Mouse (Mus musculus): ENCODE measurements at regions not wholly inside any gene's neighbourhood (a gene's known extent, or its start where the extent isn't known, plus 50 kb on each side); places are given as distances from the start of the nearest gene placed in this dataset.
A peak's percentile ranks its signal among the peaks of the same experiment; 100 is the strongest.

DNA sequence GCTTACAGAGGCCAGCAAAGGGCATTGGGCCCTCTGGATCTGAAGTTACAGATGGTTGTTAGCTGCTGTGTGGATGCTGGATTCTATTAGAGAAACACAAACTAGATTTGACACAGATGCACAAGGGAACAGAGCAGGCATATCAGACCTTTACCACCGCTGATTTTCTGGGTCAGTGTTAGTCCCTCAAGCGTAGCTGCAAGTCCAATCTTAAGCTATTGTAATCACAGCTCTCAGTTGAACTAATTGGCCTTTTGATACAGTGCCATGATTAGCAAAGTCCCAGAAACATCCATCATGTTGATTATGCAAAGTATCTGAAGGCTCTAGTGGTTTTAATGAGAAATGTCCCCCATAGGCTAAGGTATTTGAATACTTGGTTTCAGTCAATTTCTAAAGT lies 54.2 kb upstream of the Plppr5 start:
- no peak for DNase-seq (ENCODE audit: low spot score in 2 of 2)

DNA sequence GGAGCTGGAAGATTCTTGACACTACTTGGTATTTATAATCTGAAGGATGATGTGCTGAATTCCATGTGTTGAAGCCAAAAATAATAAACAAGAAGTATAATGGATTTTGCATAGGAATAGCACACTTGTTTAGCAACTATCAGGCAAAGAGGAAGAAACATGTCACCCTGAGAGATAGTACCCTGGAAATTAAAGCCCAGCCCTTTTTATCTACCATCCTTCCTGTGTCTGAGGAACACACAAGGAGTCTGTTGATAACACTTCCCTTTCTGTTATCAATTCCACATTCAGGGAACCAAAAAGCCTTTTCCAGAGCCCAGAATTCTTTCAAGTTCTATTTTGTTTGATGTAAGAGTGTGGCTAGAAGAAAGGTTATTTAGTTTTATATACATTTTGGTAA lies 66.5 kb upstream of the Plppr5 start:
- DNase-seq (ENCODE audit: low spot score in 2 of 2): no peak

DNA sequence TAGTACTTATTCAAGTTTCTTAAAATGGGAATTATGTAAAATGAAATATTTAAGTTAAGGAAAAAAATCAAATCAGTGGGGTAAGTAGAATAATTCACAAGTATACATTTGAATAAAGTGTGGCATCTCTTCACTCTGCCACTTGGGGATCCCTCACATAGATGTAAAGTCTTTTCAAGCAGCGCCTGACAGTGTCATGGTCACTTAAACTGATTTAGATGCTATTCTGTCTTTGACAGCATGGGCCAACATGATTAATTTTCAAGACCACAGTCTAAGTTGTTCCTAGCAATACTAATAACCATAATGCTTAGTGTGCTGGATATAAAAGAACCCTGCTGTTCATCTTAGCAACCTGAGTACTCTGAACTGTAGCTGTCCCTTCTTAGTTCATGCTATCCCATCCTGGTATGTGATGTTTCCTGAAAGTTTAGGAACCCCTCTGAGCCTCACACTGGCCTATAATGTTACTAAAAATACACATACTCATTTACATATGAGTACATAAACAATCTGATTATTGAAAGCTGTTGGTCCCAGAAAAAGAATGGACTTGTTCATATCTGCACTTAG lies 68.4 kb upstream of the Plppr5 start:
- no peak for DNase-seq (ENCODE audit: low spot score in 2 of 2)

DNA sequence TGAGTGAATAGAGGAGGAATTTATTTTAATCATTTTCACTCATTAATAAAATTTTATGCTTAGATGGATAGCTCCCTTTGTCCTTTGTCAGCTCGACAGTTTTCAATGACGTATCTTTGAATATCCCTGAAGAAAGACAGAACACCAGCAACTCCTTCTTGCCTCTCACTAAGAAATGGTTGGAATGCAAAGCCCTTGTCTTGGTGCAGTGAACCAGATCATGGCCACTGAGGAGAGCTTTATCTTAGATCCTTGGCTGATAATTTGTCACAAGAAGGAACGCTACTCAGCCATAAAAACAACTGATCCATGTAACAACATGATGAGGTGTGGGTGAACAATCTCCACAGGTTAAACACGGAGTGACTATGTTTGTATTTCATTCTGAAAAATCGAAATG lies 73.5 kb upstream of the Plppr5 start:
- DNase-seq (ENCODE audit: low spot score in 2 of 2): no peak

DNA sequence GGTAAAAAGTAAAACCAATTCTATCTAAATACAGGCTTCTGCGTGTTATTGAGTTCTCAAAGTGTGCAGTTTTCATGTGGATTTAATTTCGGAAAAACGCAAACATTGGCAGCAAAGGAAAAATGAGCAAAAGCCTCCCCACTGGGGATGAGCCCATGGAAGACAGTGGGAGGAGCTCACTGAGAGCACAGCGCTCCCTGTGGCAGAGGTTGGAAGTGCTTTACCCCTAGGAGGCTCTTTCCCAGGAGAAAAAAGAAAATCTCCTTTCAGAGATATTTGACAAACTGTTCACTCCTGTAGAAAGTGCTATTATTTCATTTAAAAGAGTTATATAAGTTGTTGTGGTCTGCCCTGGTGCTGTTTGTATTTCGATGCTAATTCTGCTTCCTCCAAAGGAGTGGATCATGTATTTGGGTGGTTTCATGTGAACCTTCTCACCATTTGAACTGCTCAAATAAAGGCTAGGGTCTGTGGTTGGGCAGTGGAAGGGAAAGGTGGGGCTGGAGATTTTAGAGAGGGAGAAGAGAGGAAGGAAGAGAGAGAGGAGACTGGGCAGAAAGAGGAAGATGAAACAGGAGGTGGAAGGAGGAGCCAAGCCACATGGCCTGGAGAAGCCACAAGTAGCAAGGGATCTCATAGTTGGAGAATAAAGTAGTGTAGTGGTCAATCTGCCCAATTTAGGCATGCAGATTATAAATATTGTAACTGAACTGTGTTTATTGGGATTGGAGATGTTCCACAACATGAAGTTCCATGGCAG lies 76.3 kb upstream of the Plppr5 start:
- no peak for DNase-seq (ENCODE audit: low spot score in 2 of 2)

DNA sequence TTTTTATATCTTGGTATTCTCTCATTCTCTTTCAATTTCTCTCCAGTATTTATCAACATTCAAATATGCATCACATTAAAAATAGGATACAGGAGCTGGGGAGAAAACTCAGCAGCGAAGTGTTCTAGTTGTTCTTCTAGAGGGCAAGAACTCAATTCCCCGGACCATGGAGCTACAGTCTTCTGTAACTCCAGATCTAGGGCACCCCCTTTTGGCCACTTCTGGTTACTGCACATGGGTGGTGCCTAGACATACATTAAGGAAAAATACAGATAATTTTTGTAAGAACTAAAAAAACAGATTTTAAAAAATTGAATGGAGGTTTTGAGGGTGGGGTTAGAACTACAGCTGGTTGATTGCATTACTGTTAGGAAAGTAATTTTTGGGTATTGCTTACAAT lies 80.5 kb upstream of the Plppr5 start:
- DNase-seq (ENCODE audit: low spot score in 2 of 2): peak; percentile 48 to 50

DNA sequence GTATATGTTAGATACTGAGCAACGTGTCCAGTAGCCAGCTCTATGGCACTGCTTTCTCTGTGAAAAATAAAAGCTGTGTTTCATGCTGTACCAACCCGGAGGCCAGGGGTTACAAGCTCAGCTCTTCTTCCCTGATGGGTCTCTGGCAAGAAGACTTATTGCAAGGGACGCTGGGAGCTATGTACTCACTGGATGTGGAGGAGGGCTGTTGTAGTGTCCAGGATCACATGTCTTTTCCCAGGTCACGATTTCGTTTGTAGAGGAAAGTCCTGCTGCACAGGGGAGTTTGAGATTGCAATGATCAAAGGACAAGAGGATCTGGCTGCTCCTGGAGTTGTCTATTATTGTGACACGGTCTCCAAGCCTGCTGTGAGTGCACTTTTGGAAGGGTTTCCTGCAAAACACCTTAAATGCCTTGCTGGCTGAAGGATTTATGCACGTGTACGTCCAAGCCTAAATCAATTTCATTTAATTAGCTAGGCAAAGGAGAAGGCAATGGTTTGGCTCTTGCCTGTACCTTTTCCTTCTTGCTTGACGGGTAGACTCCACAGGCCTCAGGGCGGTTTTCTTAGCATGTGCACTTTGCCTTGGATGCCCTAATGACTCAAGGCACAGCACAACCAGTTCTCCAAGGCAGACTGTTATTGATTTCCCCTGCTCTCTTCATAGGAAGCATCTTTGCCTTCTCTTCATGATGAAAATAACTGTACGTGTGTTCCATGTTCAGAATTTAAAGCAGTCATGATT lies 87.2 kb upstream of the Plppr5 start:
- DNase-seq (ENCODE audit: low spot score in 2 of 2): no peak

DNA sequence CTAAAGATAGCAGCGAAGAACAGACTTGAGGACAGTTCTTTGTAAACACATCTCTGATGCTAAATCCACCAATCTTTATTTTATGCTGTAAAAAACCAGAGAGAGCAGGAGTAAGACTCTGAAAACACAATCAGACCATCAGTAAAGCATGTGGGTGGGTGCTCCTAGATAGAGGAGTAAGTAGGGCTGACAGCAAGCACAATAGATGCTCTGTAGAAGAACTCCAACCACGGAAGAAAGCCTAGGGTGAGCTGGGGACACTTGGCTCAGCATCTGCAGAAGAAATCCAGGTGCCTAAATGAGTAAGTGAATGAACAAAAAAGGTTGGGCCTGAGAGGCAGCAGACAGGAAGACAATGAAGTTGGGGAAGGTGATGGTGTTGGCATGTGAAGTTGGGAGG lies 88.3 kb upstream of the Plppr5 start:
- no peak for DNase-seq (ENCODE audit: low spot score in 2 of 2)

DNA sequence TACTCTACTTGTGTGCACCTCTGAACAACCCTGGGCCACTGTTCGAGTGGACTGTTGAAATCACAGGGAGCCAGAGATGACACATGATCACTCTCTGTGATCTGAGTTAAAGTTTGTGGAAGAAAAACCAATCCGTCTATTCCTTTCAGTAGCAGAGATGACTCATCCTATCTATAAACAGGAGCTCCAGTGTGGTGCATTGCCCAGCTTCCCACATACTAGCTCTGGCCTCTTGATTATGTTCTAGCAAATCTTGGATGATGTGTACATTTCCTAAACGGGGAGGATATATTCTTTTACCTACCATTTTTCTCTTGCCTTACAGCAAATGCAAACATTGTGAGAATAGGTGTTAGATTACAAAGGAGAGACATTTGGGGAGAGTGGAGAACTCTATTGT lies 94.5 kb upstream of the Plppr5 start:
- peak in 1 of 2 experiments; percentile 33 for DNase-seq (ENCODE audit: low spot score in 2 of 2)

DNA sequence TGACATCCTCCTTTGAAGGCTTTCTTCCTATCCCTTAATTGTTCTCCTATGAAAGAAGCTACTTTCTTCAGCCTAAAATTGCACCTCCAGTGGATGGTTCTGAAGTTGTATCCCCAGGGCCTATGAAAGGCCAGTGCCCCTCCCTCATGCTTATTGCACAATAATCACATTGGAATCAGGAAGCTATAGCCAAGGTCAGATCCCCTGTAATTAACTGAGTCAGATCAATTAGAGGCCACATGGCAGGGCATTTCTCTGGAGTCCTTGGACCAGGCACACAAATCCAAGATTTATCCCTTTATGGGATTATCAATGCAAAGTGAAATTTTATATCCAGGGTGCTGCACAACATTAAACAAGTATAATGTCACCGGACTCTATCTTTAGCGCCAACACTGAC lies 98.8 kb upstream of the Plppr4 start:
- DNase-seq (ENCODE audit: low spot score in 2 of 2): no peak

DNA sequence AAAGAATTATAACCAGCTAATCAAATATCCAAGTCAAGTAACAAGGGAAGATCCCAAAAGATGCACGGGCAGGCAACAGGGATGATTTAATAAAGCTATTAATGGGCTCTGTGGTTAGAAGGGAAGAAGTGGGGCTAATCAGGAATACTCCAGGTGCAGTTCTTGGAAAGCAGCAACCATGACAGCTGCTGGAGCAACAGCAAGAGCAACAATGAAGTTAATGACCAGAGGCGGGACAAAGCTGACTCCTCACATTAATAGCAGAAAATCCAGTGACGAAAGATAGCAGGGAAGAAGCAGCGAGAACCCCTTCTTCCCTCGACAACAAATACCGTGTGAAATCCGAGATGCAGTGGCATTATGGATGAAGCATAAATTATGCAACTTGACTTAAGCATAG lies 89.9 kb upstream of the Plppr4 start:
- DNase-seq (ENCODE audit: low spot score in 2 of 2): no peak

DNA sequence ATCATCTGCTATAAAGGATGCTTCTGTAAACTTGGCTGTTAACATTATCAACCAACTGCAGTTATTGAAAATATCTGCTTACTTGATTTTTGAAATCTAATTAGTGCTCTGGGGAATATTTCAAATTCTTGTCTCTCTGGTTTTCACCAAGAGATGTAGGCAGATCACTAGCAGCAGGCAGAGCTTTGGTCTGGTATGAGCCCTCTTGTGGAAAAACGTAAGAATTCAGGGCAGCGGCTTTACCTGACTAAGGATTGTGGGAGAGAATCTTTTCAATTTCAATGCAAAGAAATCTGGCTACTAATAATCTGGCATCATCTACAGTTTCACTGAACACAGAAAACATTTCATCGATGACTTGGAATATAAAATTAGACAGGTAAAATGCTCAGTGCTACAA lies 81.2 kb upstream of the Plppr4 start:
- DNase-seq (ENCODE audit: low spot score in 2 of 2): no peak

DNA sequence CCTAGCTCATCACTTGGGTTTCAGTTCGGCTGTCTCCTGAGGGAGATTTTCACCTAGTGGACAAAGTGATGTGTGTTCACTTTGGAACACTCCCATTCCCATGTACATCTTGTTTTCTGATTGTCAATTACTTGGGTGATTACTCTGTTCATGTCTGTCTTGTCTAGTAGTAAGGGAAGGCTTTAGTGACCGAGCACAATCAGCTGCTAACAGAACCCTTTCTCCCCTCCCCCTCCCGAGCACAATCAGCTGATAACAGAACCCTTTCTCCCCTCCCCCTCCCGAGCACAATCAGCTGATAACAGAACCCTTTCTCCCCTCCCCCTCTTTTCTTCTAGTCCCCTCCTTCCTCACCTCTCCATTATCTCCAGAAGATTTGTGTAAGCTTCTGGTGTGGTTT lies 79.6 kb upstream of the Plppr4 start:
- DNase-seq (ENCODE audit: low spot score in 2 of 2): no peak

DNA sequence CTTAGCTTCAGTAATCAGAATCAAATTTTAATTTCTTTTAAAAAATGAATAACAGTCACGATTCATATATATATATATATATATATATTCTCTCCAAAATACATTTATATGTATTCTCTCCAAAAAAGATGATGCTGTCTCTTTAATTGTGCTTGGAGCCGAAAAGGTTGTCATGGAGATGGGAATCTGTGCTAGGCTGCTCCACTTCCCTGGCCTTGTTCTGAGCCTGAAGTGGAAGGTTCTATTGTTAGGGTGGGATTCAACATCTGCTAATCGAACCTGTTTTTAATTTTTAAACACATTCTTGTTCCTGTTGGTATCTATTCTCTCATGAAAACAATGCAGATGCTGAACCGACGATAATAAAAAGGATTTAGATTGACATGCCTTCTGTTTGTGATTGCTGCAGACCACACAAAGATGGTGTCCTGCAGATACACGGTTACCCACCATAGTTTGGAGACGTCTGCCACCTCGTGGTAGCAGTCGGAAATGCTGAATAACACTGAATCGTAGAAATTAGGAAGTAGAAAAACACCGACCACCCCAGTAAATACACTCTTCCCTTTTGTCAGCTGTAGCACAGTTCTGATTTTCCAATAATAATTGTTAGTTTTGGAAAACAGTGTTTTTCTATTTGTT lies 77.9 kb upstream of the Plppr4 start:
- peak; percentile 73 to 88 for DNase-seq (ENCODE audit: low spot score in 2 of 2)

DNA sequence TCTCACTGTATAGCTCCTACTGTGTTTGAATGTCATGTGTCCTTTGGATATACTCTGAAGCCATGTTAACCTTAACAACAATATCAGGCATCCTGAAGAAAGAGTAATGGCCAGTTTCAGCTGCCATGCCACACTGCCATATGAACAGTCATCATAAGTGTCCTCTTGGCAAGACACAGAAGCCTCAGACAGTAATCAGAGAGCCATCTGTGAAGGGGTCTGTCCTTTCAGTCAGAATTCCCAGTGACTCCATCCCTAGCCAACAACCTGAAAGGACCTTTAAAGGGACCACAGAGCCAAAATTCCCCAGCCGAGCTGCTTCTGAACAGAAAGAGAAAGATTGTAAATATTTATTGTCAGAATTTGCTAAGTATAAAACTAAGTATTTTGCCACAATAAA lies 63.9 kb upstream of the Plppr4 start:
- no peak for DNase-seq (ENCODE audit: low spot score in 2 of 2)

DNA sequence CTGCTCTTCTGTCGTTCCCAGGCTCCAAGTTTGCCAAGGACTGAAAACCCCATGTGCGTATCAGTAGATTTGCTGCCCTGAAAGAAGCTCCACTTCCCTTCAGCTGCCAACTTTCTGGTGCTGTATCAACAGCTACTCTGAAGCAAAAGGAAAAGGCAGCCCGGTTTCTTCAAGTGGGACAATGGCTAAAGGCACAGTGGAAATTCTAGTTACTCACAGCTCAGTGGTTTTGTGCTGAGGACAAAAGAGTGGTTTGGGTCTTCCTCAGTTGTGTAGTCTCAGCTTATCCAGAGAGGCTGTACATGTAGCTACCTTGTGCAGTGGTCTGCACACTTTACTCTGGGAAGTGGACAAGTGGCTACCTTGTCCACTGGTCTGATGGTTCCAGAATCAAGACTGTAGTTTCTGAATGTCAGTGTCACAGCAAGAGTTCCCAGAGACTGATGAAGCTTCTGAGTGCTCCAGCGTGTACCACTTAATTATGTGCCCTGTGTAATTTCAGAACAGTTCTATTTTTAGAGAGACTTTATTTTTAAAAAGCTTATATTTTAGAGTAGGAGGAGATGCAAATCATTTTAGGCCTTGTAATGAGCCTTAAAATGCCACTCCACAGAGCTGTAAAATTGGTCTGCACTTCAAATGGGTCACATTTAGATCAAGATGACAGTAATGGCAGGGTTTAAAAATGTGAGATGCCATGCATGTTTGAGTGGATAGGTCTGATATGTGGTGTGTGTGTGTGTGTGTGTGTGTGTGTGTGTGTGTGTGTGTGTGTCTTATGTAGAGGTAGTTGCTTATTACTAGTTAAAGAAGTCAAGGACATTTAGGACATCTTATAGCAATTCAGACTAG lies 52.4 kb upstream of the Plppr4 start:
- DNase-seq (ENCODE audit: low spot score in 2 of 2): no peak
